21 mouse cellular contexts compared by ENCODE assay signal in genomic region chr7:54956759-54957158, GRCm38 (mm10).
A peak's percentile ranks its signal among the peaks of the same experiment; 100 is the strongest.
DNase-seq lines count a peak whose midpoint lies in the region; ATAC-seq and TF ChIP-seq lines count a peak whose summit lies in the region.
"Had no signal": no experiment of that assay in that cellular context is flagged by ENCODE, and none has a peak within 500 bp of the region (broad histone marks: within the 10 kb centered on the region; RNA-seq: fewer than 3 reads in every experiment).

No protein-coding gene starts in this region.

- no peak overlapping the region for H3K4me3 ChIP-seq in midbrain, embryonic 11.5 days (ENCODE audit: low read depth, low read length)
- H3K4me3 ChIP-seq in midbrain, embryonic 15.5 days, result no peak overlapping the region
- H3K4me3 ChIP-seq in liver, postnatal 0 days (ENCODE audit: low read depth, low read length), result no peak overlapping the region
- H3K4me3 ChIP-seq: forebrain, embryonic 10.5 days; forebrain, embryonic 15.5 days; heart, embryonic 12.5 days; heart, embryonic 15.5 days; hindbrain, embryonic 10.5 days; hindbrain, embryonic 13.5 days had no signal

- no peak for TF ChIP-seq CTCF in liver, postnatal 0 days (IDR thresholded peaks at IDR 0.05; ENCODE audit: low read depth)

- ATAC-seq in midbrain, embryonic 11.5 days (ENCODE audit: low FRiP score), result peak; percentile 61
- ATAC-seq in midbrain, embryonic 15.5 days (replicated peaks), result no peak
- no peak for ATAC-seq in liver, postnatal 0 days
- ATAC-seq: CD4-positive, CD25-positive, alpha-beta regulatory T cell, adult 4 months; forebrain, embryonic 15.5 days had no signal

- no peaks in the 10 kb centered on the region for H3K36me3 ChIP-seq in midbrain, embryonic 11.5 days (ENCODE audit: control insufficient read depth, insufficient read depth, low read length)
- no peaks in the 10 kb centered on the region for H3K36me3 ChIP-seq in midbrain, embryonic 15.5 days (replicated peaks)
- H3K36me3 ChIP-seq in liver, postnatal 0 days (replicated peaks; ENCODE audit: insufficient read depth, low read length), result no peaks in the 10 kb centered on the region
- H3K36me3 ChIP-seq: forebrain, embryonic 10.5 days; forebrain, embryonic 15.5 days; heart, embryonic 12.5 days; heart, embryonic 15.5 days; hindbrain, embryonic 10.5 days; hindbrain, embryonic 13.5 days had no signal

- no peak for TF ChIP-seq EP300 in liver, postnatal 0 days (IDR thresholded peaks at IDR 0.05; ENCODE audit: low read depth)

- H3K4me2 ChIP-seq in midbrain, embryonic 11.5 days, result no peak overlapping the region
- H3K4me2 ChIP-seq in midbrain, embryonic 15.5 days, result no peak overlapping the region
- no peak overlapping the region for H3K4me2 ChIP-seq in liver, postnatal 0 days (ENCODE audit: low read depth, low read length)
- H3K4me2 ChIP-seq: forebrain, embryonic 15.5 days; heart, embryonic 12.5 days; heart, embryonic 15.5 days; hindbrain, embryonic 13.5 days had no signal

- no peaks in the 10 kb centered on the region for H3K4me1 ChIP-seq in midbrain, embryonic 11.5 days (ENCODE audit: control insufficient read depth, insufficient read depth, low read length)
- no peaks in the 10 kb centered on the region for H3K4me1 ChIP-seq in midbrain, embryonic 15.5 days
- H3K4me1 ChIP-seq in liver, postnatal 0 days (ENCODE audit: insufficient read depth), result no peaks in the 10 kb centered on the region
- H3K4me1 ChIP-seq: forebrain, embryonic 10.5 days; forebrain, embryonic 15.5 days; heart, embryonic 12.5 days; heart, embryonic 15.5 days; hindbrain, embryonic 10.5 days; hindbrain, embryonic 13.5 days had no signal

- 68% methylated on average over 2 of the region's 2 CpGs for WGBS in midbrain, embryonic 11.5 days
- WGBS in midbrain, embryonic 15.5 days, result 73% methylated on average over 2 of the region's 2 CpGs
- 79% methylated on average over 2 of the region's 2 CpGs for WGBS in liver, postnatal 0 days (ENCODE audit: insufficient replicate concordance)

- DNase-seq in midbrain, embryonic 11.5 days (ENCODE audit: low spot score, missing footprints), result no peak
- DNase-seq in Muller cell, postnatal 12 days (ENCODE audit: inconsistent ontology term), result peak; percentile 50
- DNase-seq in R1 (ENCODE audit: low read depth, low spot score), result peak; percentile 1
- DNase-seq in testis, postnatal 10 days (ENCODE audit: low spot score), result no peak
- no peak for DNase-seq in liver, postnatal 0 days
- DNase-seq: adrenal gland, postnatal 10 days; cerebellum, adult 18-20 months; cerebellum, adult 9-10 months; cerebellum, postnatal 14 days; gastrocnemius, postnatal 25 days; heart, adult 18-20 months; heart, postnatal 10 days; heart, postnatal 36 days had no signal

- H3K9me3 ChIP-seq in midbrain, embryonic 11.5 days (ENCODE audit: control insufficient read depth, low read length), result no peaks in the 10 kb centered on the region
- H3K9me3 ChIP-seq in midbrain, embryonic 15.5 days, result no peaks in the 10 kb centered on the region
- H3K9me3 ChIP-seq in liver, postnatal 0 days (ENCODE audit: low read length), result no peaks in the 10 kb centered on the region
- H3K9me3 ChIP-seq: forebrain, embryonic 10.5 days; forebrain, embryonic 15.5 days; heart, embryonic 12.5 days; heart, embryonic 15.5 days; hindbrain, embryonic 10.5 days; hindbrain, embryonic 13.5 days had no signal

- H3K27me3 ChIP-seq in midbrain, embryonic 11.5 days (ENCODE audit: control insufficient read depth, insufficient read depth, low read length), result no peaks in the 10 kb centered on the region
- no peaks in the 10 kb centered on the region for H3K27me3 ChIP-seq in midbrain, embryonic 15.5 days (replicated peaks)
- no peaks in the 10 kb centered on the region for H3K27me3 ChIP-seq in liver, postnatal 0 days (ENCODE audit: insufficient read depth, low read length)
- H3K27me3 ChIP-seq: forebrain, embryonic 15.5 days; heart, embryonic 12.5 days; heart, embryonic 15.5 days; hindbrain, embryonic 13.5 days had no signal

- H3K27ac ChIP-seq in midbrain, embryonic 11.5 days (ENCODE audit: low read depth, low read length), result no peak overlapping the region
- H3K27ac ChIP-seq in midbrain, embryonic 15.5 days, result no peak overlapping the region
- no peak overlapping the region for H3K27ac ChIP-seq in liver, postnatal 0 days (ENCODE audit: low read depth)
- H3K27ac ChIP-seq: forebrain, embryonic 10.5 days; forebrain, embryonic 15.5 days; heart, embryonic 15.5 days; hindbrain, embryonic 10.5 days; hindbrain, embryonic 13.5 days had no signal

- no peak overlapping the region for H3K9ac ChIP-seq in midbrain, embryonic 11.5 days (ENCODE audit: low read length)
- H3K9ac ChIP-seq in midbrain, embryonic 15.5 days, result no peak overlapping the region
- no peak overlapping the region for H3K9ac ChIP-seq in liver, postnatal 0 days (replicated peaks)
- H3K9ac ChIP-seq: forebrain, embryonic 15.5 days; heart, embryonic 12.5 days; heart, embryonic 15.5 days; hindbrain, embryonic 13.5 days had no signal

Comparison
In these comparisons a context has a peak if more than half of its experiments do, and no peak if none do; other contexts are left out.
1. DNase-seq: peak in Muller cell, postnatal 12 days (single experiment) and R1 (single experiment); none in midbrain, embryonic 11.5 days (single experiment), testis, postnatal 10 days (single experiment) and liver, postnatal 0 days (single experiment).